8 mouse cellular contexts compared by ENCODE assay signal in the genomic region with DNA sequence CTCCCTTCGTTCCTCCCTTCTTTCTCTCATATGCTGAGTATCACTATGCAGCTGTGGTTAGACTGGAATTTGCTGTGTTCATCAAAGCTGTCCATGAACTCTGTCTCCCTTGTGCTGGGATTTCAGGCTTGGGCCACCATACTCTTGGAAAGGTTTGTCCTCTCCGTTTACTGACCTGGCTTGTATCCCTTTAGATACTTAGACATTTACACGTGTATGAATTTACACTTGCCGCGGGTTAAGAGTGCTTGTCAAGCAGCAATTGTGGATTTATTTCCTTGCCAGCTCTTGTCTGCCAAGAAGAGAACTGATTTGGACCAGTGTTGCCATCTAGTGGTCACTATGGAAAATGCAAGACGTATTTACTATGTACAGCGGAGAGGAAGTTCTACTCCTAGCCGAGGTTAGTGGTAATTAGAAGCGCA.
DNase-seq lines count a peak whose midpoint lies in the region; ATAC-seq lines count a peak whose summit lies in the region.

No protein-coding gene starts in this region.

- no peaks in the 10 kb centered on the region for H3K27me3 ChIP-seq in forebrain, embryonic 14.5 days (replicated peaks; ENCODE audit: control insufficient read depth, insufficient read depth, low read length)
- H3K27me3 ChIP-seq in liver, embryonic 16.5 days (ENCODE audit: control insufficient read depth, insufficient read depth, low read depth, low read length), result no peaks in the 10 kb centered on the region
- no peaks in the 10 kb centered on the region for H3K27me3 ChIP-seq in neural tube, embryonic 12.5 days (replicated peaks)

- no peaks in the 10 kb centered on the region for H3K36me3 ChIP-seq in forebrain, embryonic 14.5 days (ENCODE audit: control insufficient read depth, insufficient read depth, low read length)
- no peaks in the 10 kb centered on the region for H3K36me3 ChIP-seq in liver, embryonic 16.5 days (ENCODE audit: control insufficient read depth, insufficient read depth)
- no peaks in the 10 kb centered on the region for H3K36me3 ChIP-seq in neural tube, embryonic 12.5 days

- ATAC-seq in cerebellum, adult (ENCODE audit: insufficient number of reproducible peaks, low FRiP score, low TSS enrichment), result peak; percentile 79
- ATAC-seq in forebrain, embryonic 14.5 days, result peak; percentile 89
- peak; percentile 56 for ATAC-seq in liver, embryonic 16.5 days (ENCODE audit: low read depth)
- ATAC-seq in neural tube, embryonic 12.5 days (ENCODE audit: low FRiP score, low read depth), result peak; percentile 56; the same call in 1 of the 2 replicates

- no peak overlapping the region for H3K9ac ChIP-seq in forebrain, embryonic 14.5 days (ENCODE audit: low read length)
- H3K9ac ChIP-seq in liver, embryonic 16.5 days (ENCODE audit: low read depth, low read length), result no peak overlapping the region
- H3K9ac ChIP-seq in neural tube, embryonic 12.5 days, result no peak overlapping the region

- no peak overlapping the region for H3K4me3 ChIP-seq in forebrain, embryonic 14.5 days (ENCODE audit: low read depth, low read length)
- H3K4me3 ChIP-seq in liver, embryonic 16.5 days (ENCODE audit: low read depth, low read length), result no peak overlapping the region
- no peak overlapping the region for H3K4me3 ChIP-seq in neural tube, embryonic 12.5 days

- WGBS in forebrain, embryonic 14.5 days, result 12% methylated on average over 9 of the region's 9 CpGs
- WGBS in liver, embryonic 16.5 days (ENCODE audit: insufficient replicate concordance), result 3% methylated on average over 9 of the region's 9 CpGs
- 13% methylated on average over 9 of the region's 9 CpGs for WGBS in neural tube, embryonic 12.5 days

- H3K4me1 ChIP-seq in forebrain, embryonic 14.5 days (ENCODE audit: control insufficient read depth, insufficient read depth, low read length), result no peaks in the 10 kb centered on the region
- H3K4me1 ChIP-seq in liver, embryonic 16.5 days (ENCODE audit: control insufficient read depth, low read depth, low read length), result no peaks in the 10 kb centered on the region; the same call in 1 of the 2 replicates
- no peaks in the 10 kb centered on the region for H3K4me1 ChIP-seq in neural tube, embryonic 12.5 days

- H3K9me3 ChIP-seq in forebrain, embryonic 14.5 days (replicated peaks; ENCODE audit: control insufficient read depth, low read length), result no peaks in the 10 kb centered on the region
- no peaks in the 10 kb centered on the region for H3K9me3 ChIP-seq in liver, embryonic 16.5 days (replicated peaks; ENCODE audit: control insufficient read depth, low read length)
- H3K9me3 ChIP-seq in neural tube, embryonic 12.5 days, result no peaks in the 10 kb centered on the region

- H3K27ac ChIP-seq in forebrain, embryonic 14.5 days (ENCODE audit: low read depth, low read length), result no peak overlapping the region
- H3K27ac ChIP-seq in liver, embryonic 16.5 days (ENCODE audit: low read length), result no peak overlapping the region
- H3K27ac ChIP-seq in neural tube, embryonic 12.5 days, result no peak overlapping the region

- intact Hi-C loops in heart, postnatal 36 days (cut with DNase I), result loop anchor here (2.0 to 10.0 kb wide), 4 partner anchors 68 to 331 kb away; a partner anchor contains a TSS

- DNase-seq in ES-CJ7 (ENCODE audit: low read depth, low spot score), result peak; percentile 88
- DNase-seq in forebrain, embryonic 14.5 days (ENCODE audit: low spot score), result peak; percentile 92
- peak; percentile 51 to 75 for DNase-seq in heart, postnatal 36 days
- DNase-seq in layer of hippocampus, adult 18-20 months (ENCODE audit: low spot score in 2 of 2), result peak; percentile 34 to 89
- DNase-seq in testis, postnatal 10 days (ENCODE audit: low spot score), result peak; percentile 50

- 0 out of 2 replicates have a peak overlapping the region, but pooled peaks have one; percentile 8 for H3K4me2 ChIP-seq in forebrain, embryonic 14.5 days (ENCODE audit: low read length)
- no peak overlapping the region for H3K4me2 ChIP-seq in liver, embryonic 16.5 days (ENCODE audit: low read depth, low read length)
- no peak overlapping the region for H3K4me2 ChIP-seq in neural tube, embryonic 12.5 days (replicated peaks)
